ENCODE assay signal across 10 mouse cellular contexts in genomic region chr13:112810751-112811150, GRCm38 (mm10). TPM values are rescaled to one million over a fixed set of nuclear protein-coding genes. Genes with fewer than 3 reads are reported as not detected.
DNase-seq lines count a peak whose midpoint lies in the region; ATAC-seq and TF ChIP-seq lines count a peak whose summit lies in the region.
"Had no signal": no experiment of that assay in that cellular context is flagged by ENCODE, and none has a peak within 500 bp of the region (broad histone marks: within the 10 kb centered on the region; RNA-seq: fewer than 3 reads in every experiment).

No protein-coding gene starts in this region.

- peaks cover 23% of the 10 kb centered on the region for H3K4me1 ChIP-seq in heart, embryonic 12.5 days (replicated peaks)
- H3K4me1 ChIP-seq in lung, postnatal 0 days (ENCODE audit: insufficient read depth, low read depth, low read length), result no peaks in the 10 kb centered on the region
- H3K4me1 ChIP-seq in lung, adult 2 months (ENCODE audit: control insufficient read depth, insufficient read depth, low read length), result peaks cover 10% of the 10 kb centered on the region
- H3K4me1 ChIP-seq in stomach, postnatal 0 days (replicated peaks; ENCODE audit: control insufficient read depth, insufficient read depth), result 0 out of 2 replicates have a peak, but pooled peaks cover 2% of the 10 kb centered on the region
- peaks cover 4% of the 10 kb centered on the region for H3K4me1 ChIP-seq in forebrain, embryonic 11.5 days (replicated peaks; ENCODE audit: control insufficient read depth, insufficient read depth, low read length)
- H3K4me1 ChIP-seq: midbrain, embryonic 15.5 days had no signal

- no peak overlapping the region for H3K9ac ChIP-seq in heart, embryonic 12.5 days
- no peak overlapping the region for H3K9ac ChIP-seq in lung, postnatal 0 days (replicated peaks; ENCODE audit: low read depth)
- no peak overlapping the region for H3K9ac ChIP-seq in stomach, postnatal 0 days (ENCODE audit: low read length)
- no peak overlapping the region for H3K9ac ChIP-seq in forebrain, embryonic 11.5 days (ENCODE audit: low read length)
- H3K9ac ChIP-seq: midbrain, embryonic 15.5 days had no signal

- H3K4me3 ChIP-seq in heart, embryonic 12.5 days, result no peak overlapping the region
- H3K4me3 ChIP-seq in lung, postnatal 0 days (ENCODE audit: low read depth, low read length), result no peak overlapping the region
- H3K4me3 ChIP-seq in lung, adult 2 months (replicated peaks; ENCODE audit: extremely low read depth, low read depth, low read length), result no peak overlapping the region
- H3K4me3 ChIP-seq in stomach, postnatal 0 days (ENCODE audit: low read depth, low read length), result no peak overlapping the region
- no peak overlapping the region for H3K4me3 ChIP-seq in forebrain, embryonic 11.5 days (ENCODE audit: low read depth, low read length)
- H3K4me3 ChIP-seq: midbrain, embryonic 15.5 days had no signal

- intact Hi-C loops in heart, postnatal 36 days (cut with DNase I), result no loop called here

- peak; percentile 42; the same call in 1 of the 2 replicates for TF ChIP-seq EP300 in lung, postnatal 0 days (IDR thresholded peaks at IDR 0.05)
- no peak for TF ChIP-seq EP300 in stomach, postnatal 0 days (optimal IDR thresholded peaks at IDR 0.05)

- H3K36me3 ChIP-seq in heart, embryonic 12.5 days, result peaks cover 14% of the 10 kb centered on the region
- peaks cover 7% of the 10 kb centered on the region; the same call in 1 of the 2 replicates for H3K36me3 ChIP-seq in lung, postnatal 0 days (ENCODE audit: insufficient read depth, low read length)
- peaks cover 7% of the 10 kb centered on the region; the same call in 1 of the 2 replicates for H3K36me3 ChIP-seq in stomach, postnatal 0 days (ENCODE audit: control insufficient read depth, insufficient read depth, low read length)
- peaks cover 2% of the 10 kb centered on the region; the same call in 1 of the 2 replicates for H3K36me3 ChIP-seq in forebrain, embryonic 11.5 days (ENCODE audit: control insufficient read depth, insufficient read depth, low read length)

- no peak for TF ChIP-seq CTCF in lung, postnatal 0 days (IDR thresholded peaks at IDR 0.05)
- TF ChIP-seq CTCF in lung, adult 2 months (IDR thresholded peaks at IDR 0.05; ENCODE audit: insufficient read depth, low read length), result no peak
- no peak for TF ChIP-seq CTCF in stomach, postnatal 0 days (IDR thresholded peaks at IDR 0.05; ENCODE audit: low read depth)

- no peak for DNase-seq in heart, postnatal 36 days
- DNase-seq in lung, postnatal 0 days (ENCODE audit: low spot score), result peak; percentile 55
- no peak for DNase-seq in lung, adult 2 months
- no peak for DNase-seq in stomach, postnatal 0 days (ENCODE audit: low spot score)
- no peak for DNase-seq in thymus, adult 18-20 months
- DNase-seq in forebrain, embryonic 11.5 days (ENCODE audit: low spot score), result no peak
- DNase-seq: left cerebral cortex, postnatal 4 days had no signal

- H3K27me3 ChIP-seq in heart, embryonic 12.5 days (replicated peaks), result no peaks in the 10 kb centered on the region
- H3K27me3 ChIP-seq in lung, postnatal 0 days (replicated peaks; ENCODE audit: insufficient read depth, low read length), result no peaks in the 10 kb centered on the region
- H3K27me3 ChIP-seq in stomach, postnatal 0 days (ENCODE audit: control insufficient read depth, insufficient read depth, low read length), result no peaks in the 10 kb centered on the region
- no peaks in the 10 kb centered on the region for H3K27me3 ChIP-seq in forebrain, embryonic 11.5 days (ENCODE audit: control insufficient read depth, insufficient read depth, low read length)
- H3K27me3 ChIP-seq: midbrain, embryonic 15.5 days had no signal

- WGBS in heart, embryonic 12.5 days, result 46% methylated on average over 9 of the region's 9 CpGs
- 31% methylated on average over 9 of the region's 9 CpGs for WGBS in lung, postnatal 0 days
- 26% methylated on average over 9 of the region's 9 CpGs for WGBS in lung, adult 2 months
- 55% methylated on average over 9 of the region's 9 CpGs for WGBS in stomach, postnatal 0 days
- WGBS in forebrain, embryonic 11.5 days, result 18% methylated on average over 9 of the region's 9 CpGs

- TF ChIP-seq POLR2A in lung, adult 2 months (IDR thresholded peaks at IDR 0.05; ENCODE audit: borderline replicate concordance, extremely low read depth, low read depth, low read length), result no peak

- H3K27ac ChIP-seq in heart, embryonic 12.5 days (ENCODE audit: poor library complexity, severe bottlenecking), result no peak overlapping the region
- H3K27ac ChIP-seq in lung, postnatal 0 days (ENCODE audit: low read length), result peak overlapping the region; percentile 51; the same call in 1 of the 2 replicates
- H3K27ac ChIP-seq in stomach, postnatal 0 days (replicated peaks), result 0 out of 2 replicates have a peak overlapping the region, but pooled peaks have one; percentile 35
- H3K27ac ChIP-seq in forebrain, embryonic 11.5 days (ENCODE audit: low read depth, low read length), result no peak overlapping the region
- H3K27ac ChIP-seq: midbrain, embryonic 15.5 days had no signal

- peak; percentile 39; the same call in 1 of the 2 replicates for ATAC-seq in heart, embryonic 12.5 days (ENCODE audit: insufficient number of reproducible peaks, low FRiP score)
- peak; percentile 89 for ATAC-seq in lung, postnatal 0 days
- 0 out of 2 replicates have a peak, but pooled peaks have one; percentile 1 for ATAC-seq in granulocyte monocyte progenitor cell, adult 5-6 weeks (replicated peaks; ENCODE audit: poor library complexity, severe bottlenecking)
- ATAC-seq in stomach, postnatal 0 days (ENCODE audit: low FRiP score, low TSS enrichment), result peak; percentile 67
- ATAC-seq in forebrain, embryonic 11.5 days (replicated peaks; ENCODE audit: low FRiP score), result no peak
- ATAC-seq: midbrain, embryonic 15.5 days had no signal

- H3K4me2 ChIP-seq in heart, embryonic 12.5 days, result 0 out of 2 replicates have a peak overlapping the region, but pooled peaks have one; percentile 26
- H3K4me2 ChIP-seq in lung, postnatal 0 days (replicated peaks; ENCODE audit: low read depth, low read length), result no peak overlapping the region; the same call in 1 of the 2 replicates
- H3K4me2 ChIP-seq in stomach, postnatal 0 days (replicated peaks; ENCODE audit: low read depth), result peak overlapping the region; percentile 5; the same call in 1 of the 2 replicates
- no peak overlapping the region for H3K4me2 ChIP-seq in forebrain, embryonic 11.5 days (ENCODE audit: low read depth, low read length, severe bottlenecking)
- H3K4me2 ChIP-seq: midbrain, embryonic 15.5 days had no signal

- H3K9me3 ChIP-seq in heart, embryonic 12.5 days (replicated peaks), result no peaks in the 10 kb centered on the region
- no peaks in the 10 kb centered on the region for H3K9me3 ChIP-seq in lung, postnatal 0 days (ENCODE audit: low read length)
- H3K9me3 ChIP-seq in stomach, postnatal 0 days (ENCODE audit: control insufficient read depth, low read length), result no peaks in the 10 kb centered on the region
- H3K9me3 ChIP-seq in forebrain, embryonic 11.5 days (ENCODE audit: control insufficient read depth, low read length), result no peaks in the 10 kb centered on the region
- H3K9me3 ChIP-seq: midbrain, embryonic 15.5 days had no signal

RNA-seq across cellular contexts. Expression of gene Plpp1, which starts 10.2 kb away (rescaled TPM):
- polyA plus RNA-seq in heart, embryonic 12.5 days (2016; fragmentation: Nextera tagmentation; extraction: Ambion mirVana), result 46.9 and 49.0 TPM in 2 replicates
- total RNA-seq in heart, postnatal 36 days (2021), result 10 to 100 TPM; 54.6 to 63.8 TPM
- 247 and 292 TPM in 2 replicates for polyA plus RNA-seq in lung, postnatal 0 days (2015; fragmentation: Nextera tagmentation; extraction: Ambion mirVana)
- polyA plus RNA-seq in lung, adult 2 months (2012; rRNA removed), result 171 and 191 TPM in 2 replicates
- total RNA-seq in granulocyte monocyte progenitor cell, adult 5-6 weeks (2014; fragmentation: Nextera tagmentation), result not detected in 2 replicates
- total RNA-seq in granulocyte monocyte progenitor cell, adult 5-6 weeks (2017), result not detected in 2 replicates
- 126 and 137 TPM in 2 replicates for polyA plus RNA-seq in stomach, postnatal 0 days (2015; fragmentation: Nextera tagmentation; extraction: Ambion mirVana)
- 16.1 and 16.2 TPM in 2 replicates for polyA plus RNA-seq in forebrain, embryonic 11.5 days (2014; fragmentation: Nextera tagmentation; extraction: Ambion mirVana)

Comparison
In these comparisons a context has a peak if more than half of its experiments do, and no peak if none do; other contexts are left out.
1. H3K27ac ChIP-seq: peak in lung, postnatal 0 days (single experiment) and stomach, postnatal 0 days (single experiment); none in heart, embryonic 12.5 days (single experiment) and forebrain, embryonic 11.5 days (single experiment).
2. H3K4me2 ChIP-seq: peak in heart, embryonic 12.5 days (single experiment) and stomach, postnatal 0 days (single experiment); none in lung, postnatal 0 days (single experiment) and forebrain, embryonic 11.5 days (single experiment).